Mouse (Mus musculus): Measurements from ENCODE around the gene Col6a4.

Gene Col6a4

DNA sequence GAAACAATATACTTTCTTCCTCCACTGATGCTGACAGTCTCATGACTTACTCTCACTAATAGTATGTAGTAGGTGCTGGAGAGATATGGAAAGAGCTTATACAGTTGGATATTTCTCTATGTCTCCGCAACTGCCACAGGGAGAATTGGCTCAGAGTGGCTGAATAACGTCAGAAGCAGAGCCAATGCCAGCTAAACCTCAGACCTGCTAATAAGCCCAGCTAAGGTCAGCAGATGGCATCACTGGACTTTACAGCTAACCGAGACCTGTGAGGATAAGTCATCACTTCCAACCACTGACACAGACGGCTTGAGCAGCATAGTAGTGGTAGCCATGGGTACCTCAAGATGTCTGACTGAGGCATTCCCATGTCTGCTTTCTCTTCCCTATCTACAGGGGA is 22.6 kb downstream of the Col6a4 start:
- DNase-seq (ENCODE audit: low spot score in 2 of 2) = no peak

GRCm38 (mm10) chr9:106071651-106072050 is 24.9 kb downstream of the Col6a4 start:
- DNase-seq (ENCODE audit: low spot score in 2 of 2) = no peak

DNA sequence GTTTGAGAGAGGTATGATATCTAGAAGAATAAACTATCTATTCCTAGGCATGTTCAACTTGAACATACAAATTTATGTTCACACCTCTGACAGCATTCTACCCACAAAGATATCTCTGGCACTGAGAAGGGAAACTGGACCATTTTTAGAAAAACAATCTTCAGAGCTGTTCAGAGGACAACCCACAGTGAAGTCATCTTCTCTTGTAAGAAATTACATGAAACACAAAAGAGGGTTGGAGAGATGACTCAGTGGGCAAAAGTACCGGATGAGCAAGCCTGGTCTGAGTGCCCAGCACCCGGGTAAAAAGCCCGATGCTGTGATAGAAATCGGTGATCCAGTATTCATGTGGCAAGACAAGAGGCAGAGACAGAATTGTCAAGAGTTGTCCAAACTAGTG is 43.1 kb downstream of the Col6a4 start:
- DNase-seq (ENCODE audit: low spot score in 2 of 2) = no peak

- DNase-seq (ENCODE audit: low spot score in 2 of 2) = no peak
Observed at GRCm38 (mm10) chr9:106043921-106044503, 52.6 kb downstream of the Col6a4 start.

- DNase-seq (ENCODE audit: low spot score in 2 of 2) = no peak
Observed at GRCm38 (mm10) chr9:106039915-106040659, 56.5 kb downstream of the Col6a4 start.

DNA sequence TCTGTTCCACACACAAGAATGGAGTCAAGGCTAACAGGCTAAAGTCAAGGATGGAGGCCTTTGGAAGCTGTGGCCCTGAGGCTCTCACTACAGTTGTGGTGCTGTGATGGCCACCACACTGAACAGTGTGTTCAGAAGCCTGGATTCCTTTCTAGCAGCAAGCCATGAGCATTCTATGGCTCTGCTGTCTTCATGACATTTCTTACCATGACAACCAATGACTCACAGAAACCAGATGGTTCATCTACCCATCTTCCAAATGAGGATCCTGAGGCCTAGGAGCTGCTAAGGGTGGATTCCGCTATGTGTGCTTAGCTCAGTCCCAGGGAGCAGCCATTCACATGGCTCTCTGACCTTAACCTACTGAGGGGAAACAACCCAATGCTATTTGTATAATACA is 57.3 kb downstream of the Col6a4 start:
- DNase-seq (ENCODE audit: low spot score in 2 of 2) = no peak

DNA sequence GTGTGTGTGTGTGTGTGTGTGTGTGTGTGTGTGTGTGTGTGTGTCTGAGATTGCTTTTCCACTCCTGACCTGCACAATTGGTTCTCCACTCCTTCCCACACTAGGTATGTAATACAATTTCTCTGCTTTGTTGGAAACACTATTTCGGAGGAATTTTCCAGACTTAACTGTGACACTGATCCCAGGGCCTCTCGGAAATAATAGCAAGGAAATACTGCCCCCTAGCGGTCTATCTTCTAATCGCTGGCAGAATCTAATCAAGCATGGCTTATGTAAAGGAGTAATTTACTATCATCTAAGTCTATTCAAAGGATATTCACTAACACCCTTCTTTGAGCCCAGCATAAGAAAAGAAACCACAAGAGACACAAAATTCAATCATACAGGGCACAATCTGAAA is 57.7 kb downstream of the Col6a4 start:
- DNase-seq (ENCODE audit: low spot score in 2 of 2) = peak in 1 of 2 experiments; percentile 5

- DNase-seq (ENCODE audit: low spot score in 2 of 2) = no peak
Observed at GRCm38 (mm10) chr9:106015666-106016065, 80.9 kb downstream of the Col6a4 start.

- no peak for DNase-seq (ENCODE audit: low spot score in 2 of 2)
Observed at GRCm38 (mm10) chr9:106013139-106013538, 83.4 kb downstream of the Col6a4 start.

DNA sequence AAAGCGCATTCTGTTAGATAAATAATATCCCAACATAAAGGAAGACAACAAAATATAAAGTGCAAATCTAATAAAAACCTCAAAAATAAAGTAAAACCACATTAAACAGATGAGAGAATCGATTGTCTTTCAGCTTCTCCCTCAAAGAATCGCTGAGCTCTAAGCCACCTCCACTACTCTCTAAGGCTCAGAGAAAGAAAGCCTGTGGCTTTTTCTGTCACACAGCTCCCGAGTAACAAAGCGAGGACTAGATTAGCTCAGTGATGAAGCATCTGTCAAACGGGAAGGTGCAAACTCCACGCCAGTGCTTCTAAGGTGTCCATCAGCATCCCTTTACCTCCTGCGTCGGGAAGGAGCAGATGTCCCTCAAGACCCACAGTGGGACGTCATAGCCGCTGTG is 98.6 kb downstream of the Col6a4 start:
- no peak for DNase-seq (ENCODE audit: low spot score in 2 of 2)

- DNase-seq (ENCODE audit: low spot score in 2 of 2) = no peak
Observed at GRCm38 (mm10) chr9:105992425-105992824, 104.2 kb downstream of the Col6a4 start.

- DNase-seq (ENCODE audit: low spot score in 2 of 2) = no peak
Observed at GRCm38 (mm10) chr9:105990099-105990498, 106.5 kb downstream of the Col6a4 start.

GRCm38 (mm10) chr9:105989468-105989867 is 107.1 kb downstream of the Col6a4 start:
- no peak for DNase-seq (ENCODE audit: low spot score in 2 of 2)

- DNase-seq (ENCODE audit: low spot score in 2 of 2) = no peak
Observed at GRCm38 (mm10) chr9:105988096-105988495, 108.5 kb downstream of the Col6a4 start.

DNA sequence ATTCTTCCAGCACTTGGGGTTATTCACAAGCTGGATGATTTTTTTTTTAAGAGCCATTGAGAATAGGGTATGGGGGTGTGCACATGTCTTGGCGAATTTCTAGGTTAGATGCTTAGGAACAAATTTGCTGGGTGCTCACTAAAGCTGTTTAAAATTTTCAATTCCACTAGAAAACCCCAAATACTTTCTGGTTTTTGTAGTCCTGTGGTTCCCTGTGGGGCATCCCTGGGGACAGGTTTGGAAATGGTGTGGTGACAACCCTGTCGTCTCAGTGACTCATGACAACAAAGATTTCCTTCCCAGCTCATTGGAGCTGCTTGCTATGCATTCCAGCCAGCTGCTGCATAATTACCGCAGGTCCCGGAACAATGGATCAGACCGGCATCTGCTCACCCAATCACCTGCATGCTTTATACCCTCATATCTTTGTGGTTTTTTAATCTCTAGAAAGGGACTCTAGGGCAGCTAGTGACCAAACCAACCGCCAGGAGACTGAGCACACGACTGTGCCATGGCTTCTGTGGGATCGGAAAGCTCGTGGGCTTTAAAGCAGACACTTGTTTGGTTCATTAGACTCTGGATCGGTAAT is 111.6 kb downstream of the Col6a4 start:
- DNase-seq (ENCODE audit: low spot score in 2 of 2) = no peak

DNA sequence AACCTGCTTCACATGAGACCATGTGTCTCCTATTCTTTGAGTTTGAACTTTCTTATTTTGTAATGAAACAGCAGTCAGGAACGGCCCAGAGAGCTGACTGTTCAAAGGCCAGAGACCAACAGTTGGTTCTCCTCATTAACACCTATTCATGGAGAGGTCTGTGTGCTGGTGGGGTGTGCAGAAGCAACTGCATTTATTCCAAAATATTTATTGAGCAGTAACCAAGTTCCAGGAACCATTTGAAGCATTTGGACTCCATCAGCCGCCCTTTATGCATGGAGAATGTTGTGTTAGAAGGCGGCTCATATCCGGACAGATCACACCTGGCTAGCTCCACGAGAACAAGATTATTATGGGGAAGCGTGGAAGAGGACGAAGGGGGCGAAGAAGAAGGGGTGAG is 118.1 kb downstream of the Col6a4 start:
- no peak for DNase-seq (ENCODE audit: low spot score in 2 of 2)

- DNase-seq (ENCODE audit: low spot score in 2 of 2) = no peak
Observed at GRCm38 (mm10) chr9:105976871-105977270, 119.7 kb downstream of the Col6a4 start.

- DNase-seq (ENCODE audit: low spot score in 2 of 2) = no peak
Observed at GRCm38 (mm10) chr9:105976314-105976713, 120.3 kb downstream of the Col6a4 start.

- DNase-seq (ENCODE audit: low spot score in 2 of 2) = no peak
Observed at GRCm38 (mm10) chr9:105973736-105974135, 122.8 kb downstream of the Col6a4 start.

DNA sequence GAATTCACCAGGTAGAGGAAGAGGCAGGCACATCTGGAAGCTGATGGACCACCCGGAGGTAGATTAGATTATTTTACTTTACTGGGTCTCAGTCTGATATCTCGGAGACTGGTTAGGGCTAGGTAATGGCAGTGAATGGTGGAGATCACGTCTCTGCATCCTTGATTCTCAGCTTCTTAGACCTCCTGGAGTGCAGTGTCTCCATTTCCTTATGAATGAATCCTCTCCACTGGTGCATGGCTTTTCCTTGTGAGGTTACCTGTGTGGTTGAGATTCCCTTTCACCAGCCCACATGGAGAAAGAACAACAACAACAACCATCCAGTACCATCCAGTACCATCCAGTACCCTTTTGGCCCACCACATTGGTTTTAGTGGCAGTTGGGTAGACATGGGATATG is 124.6 kb downstream of the Col6a4 start:
- DNase-seq (ENCODE audit: low spot score in 2 of 2) = no peak

DNA sequence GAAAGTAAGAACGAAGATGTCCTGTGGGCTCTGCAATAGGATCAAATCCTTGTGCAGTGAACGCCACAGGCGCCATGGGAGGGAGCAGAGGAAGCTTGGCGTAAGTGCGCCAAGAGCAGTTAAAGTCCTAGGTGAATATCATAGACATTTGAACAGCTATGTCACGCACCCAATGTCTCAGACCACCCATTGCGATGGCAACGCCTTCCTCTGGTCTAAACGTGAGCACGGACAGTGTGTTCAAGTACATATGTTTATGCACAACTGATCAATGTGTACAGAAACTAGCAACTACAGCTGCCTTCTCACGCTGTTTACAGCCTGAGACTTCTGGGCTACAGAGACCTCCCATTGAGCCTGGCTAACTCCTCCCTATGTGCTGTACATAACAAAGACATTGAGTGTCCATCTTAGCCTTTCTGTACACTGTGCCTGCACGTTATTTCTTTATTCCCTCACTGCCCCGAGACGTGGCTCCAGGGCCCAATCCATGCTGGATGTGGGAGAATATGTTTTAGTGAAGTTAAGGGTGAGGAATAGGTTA is 125.2 kb downstream of the Col6a4 start:
- DNase-seq (ENCODE audit: low spot score in 2 of 2) = no peak

- DNase-seq (ENCODE audit: low spot score in 2 of 2) = no peak
Observed at GRCm38 (mm10) chr9:105970901-105971300, 125.7 kb downstream of the Col6a4 start.

DNA sequence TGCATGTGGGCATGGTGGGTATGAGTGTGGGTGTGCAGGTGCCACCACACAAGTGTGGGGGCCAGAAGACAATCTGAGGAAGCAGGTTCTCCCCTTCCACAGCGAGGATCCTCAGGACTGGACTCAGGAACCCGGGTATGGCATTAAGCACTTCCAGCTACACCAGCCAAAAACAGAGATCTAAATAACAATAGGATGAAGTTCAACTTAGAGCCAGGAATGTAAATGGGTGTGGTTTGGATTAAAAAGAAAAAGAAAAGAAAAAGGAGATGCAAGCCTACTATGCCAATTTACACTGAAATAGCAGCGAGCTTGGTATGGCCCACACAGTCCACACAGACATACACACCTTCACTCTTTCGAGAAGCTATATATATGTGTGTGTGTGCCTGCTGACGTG is 128.6 kb downstream of the Col6a4 start:
- no peak for DNase-seq (ENCODE audit: low spot score in 2 of 2)

Measured in spleen, postnatal 10 days (tissue).